Mouse (Mus musculus): ENCODE measurements around the gene Il19.

DNA sequence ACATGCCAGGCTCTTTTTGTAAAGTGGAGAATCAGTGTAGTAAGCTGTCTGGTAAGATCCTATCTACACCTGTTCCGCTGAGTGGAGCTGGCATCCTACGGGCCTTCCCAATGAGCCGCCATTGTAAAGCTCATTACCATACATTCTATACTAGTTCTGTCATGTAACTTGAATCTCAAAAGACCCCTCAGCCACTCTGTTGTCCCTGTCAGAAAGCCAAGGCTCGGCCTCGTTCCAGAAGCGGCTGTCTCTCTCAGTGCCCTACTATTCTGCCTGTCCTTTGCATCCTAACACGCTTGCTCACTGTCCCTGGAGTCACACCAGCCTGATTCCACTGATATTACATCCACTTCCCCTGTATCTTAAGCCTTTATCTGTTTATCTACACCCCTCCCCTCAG is 1.7 kb downstream of the Il19 start:
- TF ChIP-seq CTCF (IDR thresholded peaks at IDR 0.05; ENCODE audit: control insufficient read depth, insufficient read depth, insufficient read length) (no peak), USF1 (IDR thresholded peaks at IDR 0.05; ENCODE audit: low read depth) (no peak), MAX (IDR thresholded peaks at IDR 0.05) (no peak), MYOG (IDR thresholded peaks at IDR 0.05; ENCODE audit: control insufficient read depth, extremely low read depth, insufficient read length) (no peak), MYOD1 (IDR thresholded peaks at IDR 0.05; ENCODE audit: control insufficient read depth, insufficient read length, low read depth) (no peak), CEBPB (IDR thresholded peaks at IDR 0.05; ENCODE audit: low read depth) (no peak), FOSL1 (IDR thresholded peaks at IDR 0.05; ENCODE audit: insufficient read depth, low read length, poor library complexity, severe bottlenecking) (no peak)

Data from C2C12 (cell line).